Mouse (Mus musculus): Measurements from ENCODE around the gene Mogat2. TPM values are rescaled to one million over a fixed set of nuclear protein-coding genes. Genes with fewer than 3 reads are reported as not detected.
A peak's percentile ranks its signal among the peaks of the same experiment; 100 is the strongest.

Gene Mogat2
- polyA plus RNA-seq, 1 experiment from 2014 or later: 0.55 TPM

DNA sequence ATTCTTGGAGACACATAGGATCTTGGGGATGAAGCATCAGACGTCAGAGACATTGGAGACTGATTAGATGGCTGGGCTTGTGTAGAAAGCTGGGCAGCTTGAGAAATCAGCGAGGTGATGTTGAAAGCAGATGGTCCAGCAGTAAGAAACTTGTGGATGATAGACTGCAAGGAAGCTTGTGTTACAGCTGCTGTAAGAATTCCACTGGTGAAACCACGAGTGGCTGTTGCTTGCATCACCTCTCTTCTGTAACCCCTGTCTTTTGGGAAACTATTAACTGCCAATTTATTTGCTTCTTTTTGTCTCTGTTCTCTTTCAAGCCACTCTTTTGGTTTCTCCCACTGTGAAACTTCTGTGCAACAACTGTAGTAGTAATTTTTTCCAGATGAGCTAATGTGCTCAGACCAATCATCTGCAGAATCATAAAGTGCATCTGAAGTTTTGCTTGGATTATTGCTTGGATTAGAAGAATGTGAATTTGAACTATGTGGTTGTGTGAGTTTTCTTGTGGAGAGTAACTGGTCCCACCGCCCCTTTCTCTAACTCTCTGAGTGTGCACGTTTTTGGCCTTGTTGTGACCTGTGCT, 9.8 kb upstream of the Mogat2 start:
- H3K36me3 ChIP-seq (ENCODE audit: insufficient read depth, low read length): no peaks in the 10 kb centered on the region
- DNase-seq (ENCODE audit: low spot score): peak; percentile 62
- no peak overlapping the region for H3K4me2 ChIP-seq (replicated peaks; ENCODE audit: low read depth, low read length)
- no peak overlapping the region for H3K9ac ChIP-seq (replicated peaks; ENCODE audit: low read depth)
- TF ChIP-seq EP300 (IDR thresholded peaks at IDR 0.05) (no peak), CTCF (IDR thresholded peaks at IDR 0.05) (no peak)
- no peaks in the 10 kb centered on the region for H3K9me3 ChIP-seq (ENCODE audit: low read length)
- no peak overlapping the region for H3K27ac ChIP-seq (ENCODE audit: low read length)
- H3K27me3 ChIP-seq (replicated peaks; ENCODE audit: insufficient read depth, low read length): no peaks in the 10 kb centered on the region
- ATAC-seq: peak; percentile 34; the same call in 1 of the 2 replicates
- 29% methylated on average over 5 of the region's 5 CpGs for WGBS
- H3K4me3 ChIP-seq (ENCODE audit: low read depth, low read length): no peak overlapping the region
- H3K4me1 ChIP-seq (ENCODE audit: insufficient read depth, low read depth, low read length): no peaks in the 10 kb centered on the region

DNA sequence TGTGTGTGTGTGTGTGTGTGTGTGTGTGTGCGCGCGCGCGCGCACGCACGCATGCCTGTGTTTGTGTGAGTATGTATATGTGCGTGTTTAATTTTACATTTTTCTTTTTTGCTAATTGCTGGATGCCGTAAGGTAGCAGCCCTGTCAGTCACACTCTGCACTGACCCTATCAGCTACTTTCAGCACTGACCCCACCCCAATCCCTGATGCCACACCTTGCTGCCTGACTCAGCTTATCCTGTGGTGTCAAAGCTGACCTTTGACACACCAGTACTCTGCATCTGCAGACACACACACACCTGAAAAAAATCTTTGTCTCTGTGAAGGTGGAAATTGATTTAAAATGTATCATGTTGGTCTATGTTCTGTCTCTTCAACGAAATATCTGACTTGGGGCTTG, 3.7 kb upstream of the Mogat2 start:
- no peak overlapping the region for H3K4me2 ChIP-seq (replicated peaks; ENCODE audit: low read depth, low read length)
- no peaks in the 10 kb centered on the region; the same call in 1 of the 2 replicates for H3K4me1 ChIP-seq (ENCODE audit: insufficient read depth, low read depth, low read length)
- TF ChIP-seq CTCF (IDR thresholded peaks at IDR 0.05): no peak
- no peaks in the 10 kb centered on the region for H3K36me3 ChIP-seq (ENCODE audit: insufficient read depth, low read length)
- H3K27me3 ChIP-seq (replicated peaks; ENCODE audit: insufficient read depth, low read length): no peaks in the 10 kb centered on the region
- H3K27ac ChIP-seq (ENCODE audit: low read length): no peak overlapping the region
- 90% methylated on average over 11 of the region's 11 CpGs for WGBS
- no peak for ATAC-seq
- no peak overlapping the region for H3K9ac ChIP-seq (replicated peaks; ENCODE audit: low read depth)
- no peak overlapping the region for H3K4me3 ChIP-seq (ENCODE audit: low read depth, low read length)
- DNase-seq (ENCODE audit: low spot score): no peak
- no peaks in the 10 kb centered on the region for H3K9me3 ChIP-seq (ENCODE audit: low read length)

GRCm38 (mm10) chr7:99236888-99237660, 1.3 kb downstream of the Mogat2 start:
- TF ChIP-seq EP300 (IDR thresholded peaks at IDR 0.05) (no peak), CTCF (IDR thresholded peaks at IDR 0.05) (no peak)
- no peaks in the 10 kb centered on the region for H3K9me3 ChIP-seq (ENCODE audit: low read length)
- no peaks in the 10 kb centered on the region; the same call in 1 of the 2 replicates for H3K4me1 ChIP-seq (ENCODE audit: insufficient read depth, low read depth, low read length)
- DNase-seq (ENCODE audit: low spot score) (no peak), ATAC-seq (no peak)
- no peak overlapping the region for H3K4me2 ChIP-seq (replicated peaks; ENCODE audit: low read depth, low read length)
- no peak overlapping the region for H3K9ac ChIP-seq (replicated peaks; ENCODE audit: low read depth)
- H3K36me3 ChIP-seq (ENCODE audit: insufficient read depth, low read length): no peaks in the 10 kb centered on the region
- WGBS: 59% methylated on average over 8 of the region's 8 CpGs
- H3K27ac ChIP-seq (ENCODE audit: low read length): no peak overlapping the region
- no peak overlapping the region for H3K4me3 ChIP-seq (ENCODE audit: low read depth, low read length)
- H3K27me3 ChIP-seq (replicated peaks; ENCODE audit: insufficient read depth, low read length): no peaks in the 10 kb centered on the region

GRCm38 (mm10) chr7:99235657-99236056, 2.8 kb downstream of the Mogat2 start:
- Histone ChIP-seq H3K4me3 (ENCODE audit: low read depth, low read length) (no peak overlapping the region), H3K4me2 (replicated peaks; ENCODE audit: low read depth, low read length) (no peak overlapping the region), H3K27me3 (replicated peaks; ENCODE audit: insufficient read depth, low read length) (no peaks in the 10 kb centered on the region), H3K4me1 (ENCODE audit: insufficient read depth, low read depth, low read length) (no peaks in the 10 kb centered on the region; the same call in 1 of the 2 replicates), H3K9ac (replicated peaks; ENCODE audit: low read depth) (no peak overlapping the region), H3K27ac (ENCODE audit: low read length) (no peak overlapping the region), H3K9me3 (ENCODE audit: low read length) (no peaks in the 10 kb centered on the region), H3K36me3 (ENCODE audit: insufficient read depth, low read length) (no peaks in the 10 kb centered on the region)
- DNase-seq (ENCODE audit: low spot score): no peak
- no peak for ATAC-seq
- no peak for TF ChIP-seq EP300 (IDR thresholded peaks at IDR 0.05)
- no peak for TF ChIP-seq CTCF (IDR thresholded peaks at IDR 0.05)
- 75% methylated on average over 2 of the region's 2 CpGs for WGBS

- 21% methylated on average over 2 of the region's 2 CpGs for WGBS
- DNase-seq (ENCODE audit: low spot score) (no peak), ATAC-seq (no peak)
- H3K9ac ChIP-seq (replicated peaks; ENCODE audit: low read depth): no peak overlapping the region
- no peak overlapping the region for H3K4me2 ChIP-seq (replicated peaks; ENCODE audit: low read depth, low read length)
- H3K4me3 ChIP-seq (ENCODE audit: low read depth, low read length): no peak overlapping the region
- no peaks in the 10 kb centered on the region for H3K36me3 ChIP-seq (ENCODE audit: insufficient read depth, low read length)
- H3K4me1 ChIP-seq (ENCODE audit: insufficient read depth, low read depth, low read length): no peaks in the 10 kb centered on the region; the same call in 1 of the 2 replicates
- H3K27me3 ChIP-seq (replicated peaks; ENCODE audit: insufficient read depth, low read length): no peaks in the 10 kb centered on the region
- H3K27ac ChIP-seq (ENCODE audit: low read length): no peak overlapping the region
- H3K9me3 ChIP-seq (ENCODE audit: low read length): no peaks in the 10 kb centered on the region
- TF ChIP-seq CTCF (IDR thresholded peaks at IDR 0.05) (no peak), EP300 (IDR thresholded peaks at IDR 0.05) (no peak)
Observed at GRCm38 (mm10) chr7:99234916-99235315, 3.5 kb downstream of the Mogat2 start.

- Histone ChIP-seq H3K4me1 (ENCODE audit: insufficient read depth, low read depth, low read length) (no peaks in the 10 kb centered on the region), H3K9me3 (ENCODE audit: low read length) (no peaks in the 10 kb centered on the region), H3K4me3 (ENCODE audit: low read depth, low read length) (no peak overlapping the region), H3K27me3 (replicated peaks; ENCODE audit: insufficient read depth, low read length) (no peaks in the 10 kb centered on the region), H3K9ac (replicated peaks; ENCODE audit: low read depth) (no peak overlapping the region), H3K27ac (ENCODE audit: low read length) (no peak overlapping the region), H3K4me2 (replicated peaks; ENCODE audit: low read depth, low read length) (no peak overlapping the region), H3K36me3 (ENCODE audit: insufficient read depth, low read length) (no peaks in the 10 kb centered on the region)
- no peak for ATAC-seq
- 73% methylated on average over 6 of the region's 6 CpGs for WGBS
- DNase-seq (ENCODE audit: low spot score): no peak
- TF ChIP-seq CTCF (IDR thresholded peaks at IDR 0.05) (peak; percentile 22; the same call in 1 of the 2 replicates), EP300 (IDR thresholded peaks at IDR 0.05) (no peak)
Observed at GRCm38 (mm10) chr7:99232571-99232970, 5.8 kb downstream of the Mogat2 start.
